Mouse (Mus musculus) activated CD4-positive, CD25-positive, alpha-beta regulatory T cell, adult 9 weeks (primary cell): Measurements from ENCODE around the gene Gm29110. TPM values are rescaled to one million over a fixed set of nuclear protein-coding genes. Genes with fewer than 3 reads are reported as not detected.

Experiments used
- polyA plus RNA-seq: library from polyadenylated mRNA; unstranded; fragments of 100-300 nt; shearing (Covaris generic); gene quantifications from one replicate; pipeline ENCODE4 v1.2.1, GENCODE M21; 2017

Gm29110 gene
- polyA plus RNA-seq = not detected

GRCm38 (mm10) chrY:74470231-74470630, at the start of gene Gm29110:
Gene Gm29110, plus strand, starts transcription at chrY:74470531.

Other genes with a start within 250 kb of the Gm29110 start
- not detected for gene Gm21913, start 153.4 kb downstream of the Gm29110 start, polyA plus RNA-seq